Mouse (Mus musculus): ENCODE data around the gene Fgd5.

Gene Fgd5

GRCm38 (mm10) chr6:92010895-92011294, 32.2 kb downstream of the Fgd5 start:
- no peak for DNase-seq

GRCm38 (mm10) chr6:92012413-92012812, 33.7 kb downstream of the Fgd5 start:
- no peak for DNase-seq

- no peak for DNase-seq
These were observed 34.4 kb downstream of the Fgd5 start for GRCm38 (mm10) chr6:92013035-92013434.

- DNase-seq = no peak
These were observed 34.9 kb downstream of the Fgd5 start for GRCm38 (mm10) chr6:92013620-92014019.

- DNase-seq = peak; percentile 70
These were observed 36.3 kb downstream of the Fgd5 start for GRCm38 (mm10) chr6:92014936-92015335.

GRCm38 (mm10) chr6:92015848-92016247, 37.2 kb downstream of the Fgd5 start:
- no peak for DNase-seq

GRCm38 (mm10) chr6:92016738-92017137, 38.1 kb downstream of the Fgd5 start:
- DNase-seq = no peak

GRCm38 (mm10) chr6:92018421-92018820, 39.7 kb downstream of the Fgd5 start:
- peak; percentile 33 for DNase-seq

- no peak for DNase-seq
These were observed 42.4 kb downstream of the Fgd5 start for GRCm38 (mm10) chr6:92021061-92021460.

- DNase-seq = peak; percentile 15
These were observed 42.8 kb downstream of the Fgd5 start for GRCm38 (mm10) chr6:92021506-92021905.

GRCm38 (mm10) chr6:92025252-92025651, 46.6 kb downstream of the Fgd5 start:
- DNase-seq = no peak

- DNase-seq = no peak
These were observed 48.7 kb downstream of the Fgd5 start for GRCm38 (mm10) chr6:92027379-92027778.

- no peak for DNase-seq
These were observed 52.0 kb downstream of the Fgd5 start for GRCm38 (mm10) chr6:92030646-92031045.

GRCm38 (mm10) chr6:92034713-92035112, 56.0 kb downstream of the Fgd5 start:
- DNase-seq = peak; percentile 73

- peak; percentile 43 for DNase-seq
These were observed 57.7 kb downstream of the Fgd5 start for GRCm38 (mm10) chr6:92036372-92036771.

GRCm38 (mm10) chr6:92038158-92038557, 59.5 kb downstream of the Fgd5 start:
- DNase-seq = no peak

GRCm38 (mm10) chr6:92041271-92041670, 62.6 kb downstream of the Fgd5 start:
- peak; percentile 62 for DNase-seq

GRCm38 (mm10) chr6:92042055-92042454, 63.4 kb downstream of the Fgd5 start:
- peak; percentile 24 for DNase-seq

- no peak for DNase-seq
These were observed 64.2 kb downstream of the Fgd5 start for GRCm38 (mm10) chr6:92042850-92043249.

GRCm38 (mm10) chr6:92057768-92058167, 79.1 kb downstream of the Fgd5 start:
- no peak for DNase-seq

- no peak for DNase-seq
These were observed 83.0 kb downstream of the Fgd5 start for GRCm38 (mm10) chr6:92061725-92062124.

- DNase-seq = peak; percentile 46
These were observed 84.8 kb downstream of the Fgd5 start for GRCm38 (mm10) chr6:92063452-92063851.

GRCm38 (mm10) chr6:92064101-92064500, 85.4 kb downstream of the Fgd5 start:
- no peak for DNase-seq

GRCm38 (mm10) chr6:92065721-92066496, 87.2 kb downstream of the Fgd5 start:
- DNase-seq = peak; percentile 19

All from kidney, adult 11 months (tissue).